Mouse (Mus musculus) kidney, postnatal 4 days (tissue): ENCODE measurements around the gene Hdac9.

Experiments
- DNase-seq, 2 experiments: peaks; one replicate each; pipeline ENCODE4 v3.0.0; 2021; ENCODE audit warnings: mixed read lengths in 2 of 2

Hdac9 gene

GRCm38 (mm10) chr12:34803721-34804120 lies 113.2 kb downstream of the Hdac9 start:
- no peak for DNase-seq

- DNase-seq = no peak
Observed at GRCm38 (mm10) chr12:34802308-34802707, 114.6 kb downstream of the Hdac9 start.

GRCm38 (mm10) chr12:34801752-34802151 lies 115.1 kb downstream of the Hdac9 start:
- no peak for DNase-seq

- no peak for DNase-seq
Observed at GRCm38 (mm10) chr12:34797389-34797788, 119.5 kb downstream of the Hdac9 start.

DNA sequence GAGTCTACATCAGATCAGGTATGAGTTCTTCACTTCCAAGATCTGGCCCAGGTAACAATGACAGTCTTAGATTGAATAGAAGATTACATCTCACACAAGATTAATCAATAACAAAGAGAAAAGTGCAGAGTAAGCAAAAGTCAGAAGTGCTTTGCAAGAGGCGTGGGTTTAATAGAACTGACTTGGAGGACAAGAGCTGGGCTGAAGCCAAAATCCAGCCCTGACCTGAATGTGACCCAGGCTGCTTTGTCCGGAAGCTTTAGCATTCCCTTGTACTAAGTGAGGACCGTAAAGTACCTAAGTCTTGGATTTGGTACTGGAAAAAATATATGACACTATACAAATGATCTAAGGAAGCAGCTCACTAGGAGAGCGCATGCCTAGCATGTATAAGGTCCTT lies 121.4 kb downstream of the Hdac9 start:
- DNase-seq = peak; percentile 43 to 55

GRCm38 (mm10) chr12:34792113-34792452 lies 124.8 kb downstream of the Hdac9 start:
- DNase-seq = no peak

GRCm38 (mm10) chr12:34791213-34792112 lies 125.4 kb downstream of the Hdac9 start:
- no peak for DNase-seq

- no peak for DNase-seq
Observed at GRCm38 (mm10) chr12:34789031-34789982, 127.6 kb downstream of the Hdac9 start.

DNA sequence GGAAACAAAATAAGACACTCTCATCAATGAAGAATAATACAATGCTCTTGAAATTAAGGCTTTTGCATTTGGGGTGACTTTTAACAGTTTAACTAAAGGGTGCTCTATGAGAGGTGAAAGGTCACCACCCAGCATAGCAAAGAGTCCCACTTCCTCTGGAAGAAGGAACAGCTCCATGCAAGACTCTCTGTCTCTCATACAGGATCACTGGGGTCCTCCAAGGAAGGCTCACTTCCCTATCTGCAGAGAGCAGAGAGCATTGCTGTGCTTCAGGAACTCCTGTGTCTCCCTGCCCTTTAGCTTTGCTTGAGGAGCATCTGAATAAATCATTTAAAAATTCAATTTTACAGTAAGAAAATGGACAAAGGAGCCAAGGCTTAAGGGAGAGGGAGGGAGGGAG lies 129.5 kb downstream of the Hdac9 start:
- DNase-seq = no peak

- DNase-seq = no peak
Observed at GRCm38 (mm10) chr12:34783574-34783973, 133.3 kb downstream of the Hdac9 start.

- DNase-seq = no peak
Observed at GRCm38 (mm10) chr12:34779368-34779957, 137.4 kb downstream of the Hdac9 start.

DNA sequence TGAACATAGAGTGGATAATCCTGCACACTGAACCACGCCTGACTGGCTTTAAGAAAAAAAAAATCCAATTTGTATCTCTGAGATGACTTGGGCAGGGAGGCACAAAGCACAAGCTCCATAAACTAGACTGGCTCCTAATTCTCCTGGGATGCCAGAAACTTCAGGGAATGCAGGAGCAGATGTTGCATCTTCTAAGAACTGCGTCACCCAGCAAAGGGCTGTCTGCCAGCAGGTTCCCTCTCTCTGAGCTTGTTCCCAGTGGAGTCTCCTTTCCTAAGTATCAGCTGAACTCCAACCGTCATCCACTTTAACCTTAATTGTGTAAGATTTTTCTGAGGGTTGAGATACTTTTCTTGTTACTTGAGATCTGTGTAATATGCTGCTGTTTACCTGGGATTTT lies 140.7 kb downstream of the Hdac9 start:
- no peak for DNase-seq

- no peak for DNase-seq
Observed at GRCm38 (mm10) chr12:34774071-34774470, 142.8 kb downstream of the Hdac9 start.

GRCm38 (mm10) chr12:34767226-34767775 lies 149.6 kb downstream of the Hdac9 start:
- no peak for DNase-seq

DNA sequence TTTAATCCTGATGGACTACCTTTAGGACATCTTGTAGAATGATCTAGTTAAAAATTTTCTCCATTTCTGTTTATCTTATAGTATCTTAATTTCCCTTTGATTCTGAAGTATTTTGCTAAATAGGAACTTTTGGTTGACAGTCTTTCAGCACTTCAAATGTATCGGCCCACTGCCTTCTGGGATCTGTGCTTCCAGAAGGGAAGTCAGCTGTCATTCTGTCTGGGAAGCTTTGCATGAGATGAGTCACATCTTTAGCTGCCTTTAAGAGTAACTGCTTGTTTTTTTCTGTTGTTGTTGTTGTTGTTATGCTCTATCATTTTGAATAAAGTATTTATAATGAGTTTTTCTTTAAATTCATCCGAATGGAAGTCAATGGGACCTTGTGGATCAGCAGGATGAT lies 169.6 kb downstream of the Hdac9 start:
- no peak for DNase-seq

DNA sequence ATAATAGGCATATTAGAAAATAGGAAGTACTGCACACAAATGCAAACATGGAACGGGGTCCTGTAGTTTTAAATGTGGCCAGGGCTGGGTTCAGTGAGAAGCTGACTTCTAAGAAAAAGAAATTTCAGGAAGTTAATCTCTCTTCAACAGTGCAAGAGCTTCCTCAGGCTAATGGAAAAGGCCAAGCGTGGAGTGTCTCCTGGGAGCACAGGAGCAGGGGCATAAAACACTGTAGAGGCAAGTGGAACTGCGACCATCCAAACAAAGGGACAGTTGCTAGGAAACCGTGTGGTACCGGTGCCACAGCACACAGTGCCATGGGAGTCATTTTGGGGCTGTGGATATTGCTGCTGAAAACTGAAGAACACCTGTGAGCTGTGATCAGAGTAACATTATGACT lies 191.7 kb downstream of the Hdac9 start:
- DNase-seq = no peak

- DNase-seq = no peak
Observed at GRCm38 (mm10) chr12:34724274-34724673, 192.6 kb downstream of the Hdac9 start.

GRCm38 (mm10) chr12:34722831-34723490 lies 193.9 kb downstream of the Hdac9 start:
- no peak for DNase-seq

GRCm38 (mm10) chr12:34720906-34721305 lies 196.0 kb downstream of the Hdac9 start:
- DNase-seq = no peak

DNA sequence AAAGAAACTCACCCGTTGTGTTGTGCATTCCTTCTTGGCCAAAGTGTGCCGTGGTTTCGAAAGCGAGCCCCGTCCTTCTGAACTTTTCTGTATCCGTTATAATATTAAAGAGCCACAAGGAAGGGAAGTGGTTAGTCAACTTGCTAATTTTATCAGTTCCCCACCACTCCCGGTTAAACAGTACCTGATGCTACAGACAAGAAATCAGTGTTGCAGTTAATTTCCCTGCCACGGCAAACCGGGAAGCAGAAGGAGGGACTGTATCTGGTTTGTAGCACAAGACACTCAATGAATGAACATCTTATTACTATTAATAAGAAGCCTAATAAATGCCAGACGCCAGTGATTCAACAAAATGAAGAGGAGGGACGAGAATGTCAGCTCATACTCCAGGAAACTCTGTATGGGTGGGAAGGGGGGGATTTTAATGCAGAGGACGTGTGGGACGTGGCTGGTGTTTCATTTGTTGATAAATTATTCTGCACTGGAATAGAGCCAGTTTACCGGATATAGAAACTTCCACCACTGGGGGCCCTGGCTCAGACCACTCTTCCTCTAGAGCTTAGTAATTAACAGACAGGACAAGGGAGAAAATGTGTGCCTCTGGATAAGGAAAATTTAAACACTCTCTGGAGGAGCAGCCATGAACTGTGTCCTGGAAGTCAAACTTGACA lies 202.5 kb downstream of the Hdac9 start:
- peak; percentile 18 to 48 for DNase-seq

DNA sequence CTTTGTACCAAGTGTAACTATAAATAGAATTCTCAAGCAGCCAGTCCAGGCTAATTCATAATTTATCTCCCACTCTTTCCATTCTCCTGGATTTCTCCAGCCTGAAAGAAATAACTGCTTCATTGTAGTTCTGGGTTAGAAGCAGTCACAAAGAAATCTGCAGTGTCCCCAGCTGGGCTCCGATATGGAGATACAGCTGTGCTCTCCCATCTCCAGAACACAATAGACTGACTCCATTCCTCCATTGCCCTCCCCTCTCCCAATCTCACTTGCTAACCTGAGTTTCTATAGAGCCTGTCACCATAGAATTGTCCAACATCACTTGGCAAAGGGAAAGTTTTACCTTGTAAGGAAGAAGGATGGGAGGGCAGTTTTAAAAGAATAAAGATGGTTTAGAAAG lies 218.9 kb downstream of the Hdac9 start:
- DNase-seq = no peak

DNA sequence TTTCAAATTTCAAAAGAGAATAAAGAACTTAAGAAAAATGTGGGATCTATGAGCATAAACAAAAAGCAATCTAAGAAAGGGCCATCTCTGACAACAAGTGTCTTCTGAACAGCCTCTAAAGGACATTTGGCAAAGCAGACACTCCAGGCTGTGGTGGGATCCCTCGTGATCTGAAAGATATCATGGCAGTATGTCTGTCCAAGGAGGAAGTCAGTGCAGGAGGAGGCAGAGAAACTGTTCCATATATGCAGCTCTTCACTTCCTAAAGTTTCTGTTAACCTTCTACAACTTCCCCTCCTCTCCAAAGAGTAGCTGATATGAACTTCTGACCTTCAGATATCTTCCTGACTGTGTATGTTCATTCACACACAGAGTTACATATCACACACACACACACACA lies 220.2 kb downstream of the Hdac9 start:
- no peak for DNase-seq
